Mouse (Mus musculus) heart, adult 2 months (tissue): ENCODE results near the gene Tmem204.

Source experiments
- CTCF ChIP-seq: fragments of 200-600 bp; IDR thresholded peaks from 2 replicates; pipeline ENCODE4 v1.8.1; 2022; ENCODE audit warnings: antibody characterized with exemption, mild to moderate bottlenecking, moderate library complexity
- EP300 ChIP-seq: fragments of 200-500 bp; IDR thresholded peaks from 2 replicates; pipeline ENCODE4 v1.6.1; 2011; ENCODE audit warnings: low read depth, low read length, control low read depth; ENCODE audit not compliant: insufficient read depth
- POLR2A ChIP-seq: fragments of 200-500 bp; IDR thresholded peaks from 2 replicates; pipeline ENCODE4 v1.6.1; 2011; ENCODE audit warnings: mild to moderate bottlenecking, low read depth, low read length, control low read depth; ENCODE audit not compliant: insufficient read depth

DNA sequence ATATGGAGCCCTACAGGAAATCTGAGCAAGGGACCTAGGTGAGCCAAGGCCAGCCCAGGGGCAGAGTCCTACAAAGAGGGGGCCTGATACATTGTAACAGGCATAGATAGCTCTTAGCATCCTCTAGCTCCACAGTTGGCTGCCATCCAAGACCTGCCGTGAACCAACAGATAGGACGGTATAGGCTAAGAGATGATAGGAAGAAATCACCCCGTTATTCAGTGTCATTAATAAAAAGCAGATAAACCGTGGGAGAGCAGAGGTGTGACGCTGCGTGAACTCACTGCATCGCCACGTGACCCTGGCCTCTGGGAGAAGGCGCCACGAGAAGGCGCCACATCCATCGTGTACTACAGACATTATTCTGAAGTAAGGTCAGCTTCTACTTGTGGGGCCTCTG, 19.5 kb downstream of the Tmem204 start:
- no peak for TF ChIP-seq EP300
- TF ChIP-seq CTCF = peak; percentile 32
- TF ChIP-seq POLR2A = no peak
